Mouse (Mus musculus): ENCODE measurements around the gene Rarg. TPM values are rescaled to one million over a fixed set of nuclear protein-coding genes. Genes with fewer than 3 reads are reported as not detected.

Rarg gene
- total and polyA plus RNA-seq, 3 experiments, result 0.39 to 5.8 TPM; not detected in 1

GRCm38 (mm10) chr15:102222386-102222785 lies 34.9 kb downstream of the Rarg start:
- H3K36me3 ChIP-seq (ENCODE audit: control insufficient read depth in 1 of 2, insufficient read depth in 2 of 2, low read length in 2 of 2), result peaks cover 0 to 11% of the 10 kb centered on the region in 2 experiments; a peak in 2 of 4 replicates
- DNase-seq (ENCODE audit: low read depth, low spot score), result no peak
- no peaks in the 10 kb centered on the region for H3K27me3 ChIP-seq (ENCODE audit: control insufficient read depth in 1 of 2, insufficient read depth in 2 of 2, low read length in 2 of 2)
- peaks cover 5 to 20% of the 10 kb centered on the region in 2 experiments for H3K4me1 ChIP-seq (ENCODE audit: control insufficient read depth in 1 of 2, insufficient read depth in 2 of 2, low read length in 2 of 2)
- no peaks in the 10 kb centered on the region for H3K9me3 ChIP-seq (replicated peaks; ENCODE audit: insufficient read depth, low read length)
- no peak overlapping the region for H3K27ac ChIP-seq (ENCODE audit: control insufficient read depth, low read depth, low read length)
- H3K79me2 ChIP-seq (ENCODE audit: control insufficient read depth, insufficient read depth, low read length, poor library complexity), result no peaks in the 10 kb centered on the region
- no peak overlapping the region for H3K9ac ChIP-seq (ENCODE audit: control insufficient read depth, low read depth, low read length, poor library complexity, severe bottlenecking)
- TF ChIP-seq USF1 (IDR thresholded peaks at IDR 0.05; ENCODE audit: low read depth, low read length), result no peak
- TF ChIP-seq MAZ (IDR thresholded peaks at IDR 0.05; ENCODE audit: low read depth, low read length), result no peak
- TF ChIP-seq TAL1 (IDR thresholded peaks at IDR 0.05; ENCODE audit: low read length), result no peak
- TF ChIP-seq POLR2AphosphoS5 (IDR thresholded peaks at IDR 0.05; ENCODE audit: borderline replicate concordance, low read depth, low read length), result no peak
- TF ChIP-seq RAD21 (IDR thresholded peaks at IDR 0.05; ENCODE audit: low read depth, low read length), result no peak
- no peak overlapping the region for H3K4me3 ChIP-seq (ENCODE audit: control insufficient read depth in 1 of 2, insufficient read depth in 1 of 2, low read depth in 2 of 2, low read length in 2 of 2)

- H3K9ac ChIP-seq (ENCODE audit: control insufficient read depth, low read depth, low read length, poor library complexity, severe bottlenecking), result no peak overlapping the region
- H3K27me3 ChIP-seq (ENCODE audit: control insufficient read depth in 1 of 2, insufficient read depth in 2 of 2, low read length in 2 of 2), result no peaks in the 10 kb centered on the region
- peaks cover 0 to 7% of the 10 kb centered on the region in 2 experiments; a peak in 2 of 4 replicates for H3K36me3 ChIP-seq (ENCODE audit: control insufficient read depth in 1 of 2, insufficient read depth in 2 of 2, low read length in 2 of 2)
- no peak overlapping the region for H3K4me3 ChIP-seq (ENCODE audit: control insufficient read depth in 1 of 2, insufficient read depth in 1 of 2, low read depth in 2 of 2, low read length in 2 of 2)
- no peaks in the 10 kb centered on the region for H3K9me3 ChIP-seq (replicated peaks; ENCODE audit: insufficient read depth, low read length)
- no peaks in the 10 kb centered on the region for H3K79me2 ChIP-seq (ENCODE audit: control insufficient read depth, insufficient read depth, low read length, poor library complexity)
- no peaks in the 10 kb centered on the region for H3K4me1 ChIP-seq (ENCODE audit: control insufficient read depth in 1 of 2, insufficient read depth in 2 of 2, low read length in 2 of 2)
- TF ChIP-seq POLR2AphosphoS2 (IDR thresholded peaks at IDR 0.05; ENCODE audit: low read length) (0 out of 2 replicates have a peak, but pooled peaks have one; percentile 1), MAFK (IDR thresholded peaks at IDR 0.05; ENCODE audit: borderline replicate concordance, low read depth, low read length) (no peak)
- no peak overlapping the region for H3K27ac ChIP-seq (ENCODE audit: control insufficient read depth, low read depth, low read length)
- DNase-seq (ENCODE audit: low read depth, low spot score), result no peak
Observed at GRCm38 (mm10) chr15:102217325-102217724, 40.0 kb downstream of the Rarg start.

- H3K36me3 ChIP-seq (ENCODE audit: control insufficient read depth in 1 of 2, insufficient read depth in 2 of 2, low read length in 2 of 2), result peaks cover 0 to 7% of the 10 kb centered on the region in 2 experiments; a peak in 2 of 4 replicates
- H3K9me3 ChIP-seq (replicated peaks; ENCODE audit: insufficient read depth, low read length), result no peaks in the 10 kb centered on the region
- H3K4me1 ChIP-seq (ENCODE audit: control insufficient read depth in 1 of 2, insufficient read depth in 2 of 2, low read length in 2 of 2), result no peaks in the 10 kb centered on the region
- no peaks in the 10 kb centered on the region for H3K79me2 ChIP-seq (ENCODE audit: control insufficient read depth, insufficient read depth, low read length, poor library complexity)
- H3K27ac ChIP-seq (ENCODE audit: control insufficient read depth, low read depth, low read length), result no peak overlapping the region
- TF ChIP-seq EP300 (IDR thresholded peaks at IDR 0.05; ENCODE audit: low read depth in 1 of 2, low read length in 2 of 2), result no peak
- no peak for TF ChIP-seq TCF12 (IDR thresholded peaks at IDR 0.05; ENCODE audit: low read depth, low read length)
- no peak for TF ChIP-seq CHD1 (IDR thresholded peaks at IDR 0.05; ENCODE audit: low read depth, low read length)
- TF ChIP-seq MAZ (IDR thresholded peaks at IDR 0.05; ENCODE audit: low read depth, low read length), result no peak
- TF ChIP-seq RCOR1 (IDR thresholded peaks at IDR 0.05; ENCODE audit: low read depth, low read length), result no peak
- no peak for TF ChIP-seq RAD21 (IDR thresholded peaks at IDR 0.05; ENCODE audit: low read depth, low read length)
- TF ChIP-seq USF1 (IDR thresholded peaks at IDR 0.05; ENCODE audit: low read depth, low read length), result no peak
- TF ChIP-seq CHD2 (IDR thresholded peaks at IDR 0.05; ENCODE audit: low read length), result no peak
- TF ChIP-seq NRF1 (IDR thresholded peaks at IDR 0.05; ENCODE audit: insufficient read depth, low read depth, low read length, poor library complexity, severe bottlenecking), result no peak
- no peak for TF ChIP-seq TBP (IDR thresholded peaks at IDR 0.05; ENCODE audit: low read depth, low read length)
- TF ChIP-seq ELF1 (IDR thresholded peaks at IDR 0.05; ENCODE audit: low read depth, low read length), result no peak
- TF ChIP-seq ZNF384 (IDR thresholded peaks at IDR 0.05; ENCODE audit: low read depth, low read length), result no peak
- no peak for TF ChIP-seq ZMIZ1 (IDR thresholded peaks at IDR 0.05; ENCODE audit: low read depth, low read length)
- no peak for DNase-seq (ENCODE audit: low read depth, low spot score)
- H3K4me3 ChIP-seq (ENCODE audit: control insufficient read depth in 1 of 2, insufficient read depth in 1 of 2, low read depth in 2 of 2, low read length in 2 of 2), result no peak overlapping the region
- no peak overlapping the region for H3K9ac ChIP-seq (ENCODE audit: control insufficient read depth, low read depth, low read length, poor library complexity, severe bottlenecking)
- H3K27me3 ChIP-seq (ENCODE audit: control insufficient read depth in 1 of 2, insufficient read depth in 2 of 2, low read length in 2 of 2), result no peaks in the 10 kb centered on the region
Observed at GRCm38 (mm10) chr15:102216459-102217228, 40.7 kb downstream of the Rarg start.

Measured in MEL (cell line).